Mouse (Mus musculus) embryonic fibroblast, embryonic 13.5 days (primary cell): Measurements from ENCODE around the gene Dnajc14.

Source experiments
- CTCF ChIP-seq: IDR thresholded peaks from 2 replicates; pipeline ENCODE4 v1.5.1; 2011; ENCODE audit warnings: mild to moderate bottlenecking, control low read depth, low read length, moderate library complexity, borderline replicate concordance; ENCODE audit not compliant: insufficient read depth
- POLR2A ChIP-seq: IDR thresholded peaks from 2 replicates; pipeline ENCODE4 v1.6.1; 2011; ENCODE audit warnings: low read depth, mild to moderate bottlenecking, control low read depth, low read length, moderate library complexity

GRCm38 (mm10) chr10:128780200-128780599, 23.7 kb upstream of the Dnajc14 start:
- TF ChIP-seq CTCF (no peak), POLR2A (no peak)
